In the genomic region with DNA sequence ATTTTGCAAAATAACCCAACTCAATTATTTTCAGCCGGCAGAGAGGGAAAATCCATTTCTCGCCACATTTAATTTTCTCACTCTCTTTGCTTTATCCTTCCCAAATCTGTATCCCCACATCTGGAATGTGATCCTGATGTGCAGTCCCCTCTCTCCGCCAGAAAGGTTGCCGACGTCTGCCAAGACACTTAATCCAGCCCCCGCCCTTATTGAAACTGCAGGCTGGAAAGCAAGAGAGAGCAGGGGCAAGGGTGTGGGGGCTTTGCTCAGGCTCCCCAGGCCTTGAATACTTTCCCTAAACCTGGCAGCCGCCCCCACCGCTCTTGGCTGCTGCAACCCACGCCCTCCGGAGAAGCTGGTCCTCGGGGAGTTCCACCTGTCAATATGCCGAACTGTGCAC, we compare ENCODE assay signal across 21 mouse cellular contexts.
A peak's percentile ranks its signal among the peaks of the same experiment; 100 is the strongest.
DNase-seq lines count a peak whose midpoint lies in the region; ATAC-seq and TF ChIP-seq lines count a peak whose summit lies in the region.
"Had no signal": no experiment of that assay in that cellular context is flagged by ENCODE, and none has a peak within 500 bp of the region (broad histone marks: within the 10 kb centered on the region; RNA-seq: fewer than 3 reads in every experiment).

No protein-coding gene starts in this region.

- peak overlapping the region; percentile 41; the same call in 1 of the 2 replicates for H3K9ac ChIP-seq in stomach, embryonic 16.5 days (ENCODE audit: low read length)
- no peak overlapping the region for H3K9ac ChIP-seq in stomach, postnatal 0 days (ENCODE audit: low read length)
- H3K9ac ChIP-seq in embryonic facial prominence, embryonic 14.5 days (ENCODE audit: low read depth, low read length) = no peak overlapping the region
- no peak overlapping the region for H3K9ac ChIP-seq in limb, embryonic 14.5 days (ENCODE audit: low read depth, low read length, severe bottlenecking)
- H3K9ac ChIP-seq: forebrain, embryonic 13.5 days; forebrain, postnatal 0 days; hindbrain, embryonic 13.5 days had no signal

- ATAC-seq in stomach, embryonic 16.5 days (ENCODE audit: insufficient read depth, low FRiP score) = no peak
- no peak for ATAC-seq in stomach, postnatal 0 days (ENCODE audit: low FRiP score, low TSS enrichment)
- 0 out of 2 replicates have a peak, but pooled peaks have one; percentile 22 for ATAC-seq in embryonic facial prominence, embryonic 14.5 days (ENCODE audit: low read depth)
- peak; percentile 73 for ATAC-seq in limb, embryonic 14.5 days (ENCODE audit: low FRiP score, low read depth)
- ATAC-seq in megakaryocyte, adult 5-6 weeks (ENCODE audit: poor library complexity, severe bottlenecking) = no peak
- ATAC-seq: CD4-positive, CD25-positive, alpha-beta regulatory T cell, adult 4 months; forebrain, embryonic 13.5 days; forebrain, postnatal 0 days; hindbrain, postnatal 0 days had no signal

- intact Hi-C loops in gastrocnemius, adult 2 months (cut with DNase I) = no loop called here

- no peak overlapping the region for H3K4me2 ChIP-seq in stomach, embryonic 16.5 days (ENCODE audit: low read depth, low read length)
- no peak overlapping the region for H3K4me2 ChIP-seq in stomach, postnatal 0 days (replicated peaks; ENCODE audit: low read depth)
- H3K4me2 ChIP-seq in embryonic facial prominence, embryonic 14.5 days (ENCODE audit: low read depth, low read length) = no peak overlapping the region
- no peak overlapping the region for H3K4me2 ChIP-seq in limb, embryonic 14.5 days (replicated peaks; ENCODE audit: low read depth, low read length, severe bottlenecking)
- H3K4me2 ChIP-seq: forebrain, embryonic 13.5 days; hindbrain, embryonic 13.5 days had no signal

- peak; percentile 32 for DNase-seq in gastrocnemius, adult 2 months
- no peak for DNase-seq in gastrocnemius, adult 18-20 months (ENCODE audit: low spot score)
- no peak for DNase-seq in stomach, postnatal 0 days (ENCODE audit: low spot score)
- DNase-seq in embryonic facial prominence, embryonic 14.5 days (ENCODE audit: low spot score) = peak; percentile 75
- peak; percentile 63 for DNase-seq in limb, embryonic 14.5 days (ENCODE audit: low spot score)
- DNase-seq in cerebellum, postnatal 36 days = no peak
- DNase-seq: adrenal gland, postnatal 10 days; B cell, adult 2 months; cerebellum, adult 11-12 months; cerebellum, adult 9-10 months; cerebellum, postnatal 25 days; forebrain, postnatal 0 days; heart, postnatal 10 days; heart, postnatal 4 days had no signal

- peak overlapping the region; percentile 0 for H3K4me3 ChIP-seq in gastrocnemius, adult 2 months
- H3K4me3 ChIP-seq in stomach, embryonic 16.5 days (replicated peaks; ENCODE audit: low read length) = no peak overlapping the region
- no peak overlapping the region for H3K4me3 ChIP-seq in stomach, postnatal 0 days (ENCODE audit: low read depth, low read length)
- no peak overlapping the region for H3K4me3 ChIP-seq in embryonic facial prominence, embryonic 14.5 days (ENCODE audit: low read depth, low read length)
- H3K4me3 ChIP-seq in limb, embryonic 14.5 days (replicated peaks; ENCODE audit: low read length) = no peak overlapping the region
- H3K4me3 ChIP-seq: forebrain, embryonic 13.5 days; heart, embryonic 10.5 days; hindbrain, embryonic 13.5 days had no signal

- H3K4me1 ChIP-seq in stomach, embryonic 16.5 days (ENCODE audit: control insufficient read depth, insufficient read depth, low read length) = peaks cover 6% of the 10 kb centered on the region
- no peaks in the 10 kb centered on the region for H3K4me1 ChIP-seq in stomach, postnatal 0 days (replicated peaks; ENCODE audit: control insufficient read depth, insufficient read depth)
- peaks cover 5% of the 10 kb centered on the region; the same call in 1 of the 2 replicates for H3K4me1 ChIP-seq in embryonic facial prominence, embryonic 14.5 days (ENCODE audit: control insufficient read depth, insufficient read depth, low read length)
- H3K4me1 ChIP-seq in limb, embryonic 14.5 days (ENCODE audit: control insufficient read depth, insufficient read depth, low read length) = peaks cover 12% of the 10 kb centered on the region

- H3K36me3 ChIP-seq in stomach, embryonic 16.5 days (ENCODE audit: control insufficient read depth, insufficient read depth, low read length) = no peaks in the 10 kb centered on the region
- H3K36me3 ChIP-seq in stomach, postnatal 0 days (ENCODE audit: control insufficient read depth, insufficient read depth, low read length) = no peaks in the 10 kb centered on the region
- H3K36me3 ChIP-seq in embryonic facial prominence, embryonic 14.5 days (ENCODE audit: control insufficient read depth, insufficient read depth, low read length) = no peaks in the 10 kb centered on the region
- no peaks in the 10 kb centered on the region for H3K36me3 ChIP-seq in limb, embryonic 14.5 days (ENCODE audit: control insufficient read depth, insufficient read depth, low read length)
- H3K36me3 ChIP-seq: heart, embryonic 10.5 days; hindbrain, embryonic 13.5 days had no signal

- TF ChIP-seq EP300 in stomach, postnatal 0 days (optimal IDR thresholded peaks at IDR 0.05) = no peak

- no peaks in the 10 kb centered on the region for H3K9me3 ChIP-seq in stomach, embryonic 16.5 days (replicated peaks; ENCODE audit: control insufficient read depth, low read length)
- H3K9me3 ChIP-seq in stomach, postnatal 0 days (ENCODE audit: control insufficient read depth, low read length) = no peaks in the 10 kb centered on the region
- H3K9me3 ChIP-seq in embryonic facial prominence, embryonic 14.5 days (ENCODE audit: control insufficient read depth, low read length) = no peaks in the 10 kb centered on the region
- no peaks in the 10 kb centered on the region for H3K9me3 ChIP-seq in limb, embryonic 14.5 days (ENCODE audit: control insufficient read depth, low read length)
- H3K9me3 ChIP-seq: forebrain, embryonic 13.5 days; heart, embryonic 10.5 days; hindbrain, embryonic 13.5 days had no signal

- TF ChIP-seq POLR2A in limb, embryonic 14.5 days (IDR thresholded peaks at IDR 0.05; ENCODE audit: borderline replicate concordance, extremely low read depth, insufficient read depth, insufficient read length) = no peak

- H3K27me3 ChIP-seq in stomach, embryonic 16.5 days (ENCODE audit: control insufficient read depth, insufficient read depth, low read length) = no peaks in the 10 kb centered on the region
- H3K27me3 ChIP-seq in stomach, postnatal 0 days (ENCODE audit: control insufficient read depth, insufficient read depth, low read length) = no peaks in the 10 kb centered on the region
- no peaks in the 10 kb centered on the region for H3K27me3 ChIP-seq in embryonic facial prominence, embryonic 14.5 days (replicated peaks; ENCODE audit: control insufficient read depth, insufficient read depth, low read length)
- no peaks in the 10 kb centered on the region for H3K27me3 ChIP-seq in limb, embryonic 14.5 days (ENCODE audit: control insufficient read depth, insufficient read depth, low read length)
- H3K27me3 ChIP-seq: forebrain, embryonic 13.5 days; hindbrain, embryonic 13.5 days had no signal

- no peak overlapping the region for H3K27ac ChIP-seq in gastrocnemius, adult 2 months
- H3K27ac ChIP-seq in stomach, embryonic 16.5 days (ENCODE audit: low read length) = no peak overlapping the region
- no peak overlapping the region for H3K27ac ChIP-seq in stomach, postnatal 0 days (replicated peaks)
- no peak overlapping the region for H3K27ac ChIP-seq in embryonic facial prominence, embryonic 14.5 days (replicated peaks; ENCODE audit: low read depth, low read length)
- no peak overlapping the region for H3K27ac ChIP-seq in limb, embryonic 14.5 days (replicated peaks; ENCODE audit: low read depth, low read length)
- H3K27ac ChIP-seq: forebrain, embryonic 13.5 days; heart, embryonic 10.5 days; hindbrain, embryonic 13.5 days; hindbrain, postnatal 0 days had no signal

- TF ChIP-seq CTCF in gastrocnemius, adult 2 months (IDR thresholded peaks at IDR 0.05) = no peak
- TF ChIP-seq CTCF in stomach, postnatal 0 days (IDR thresholded peaks at IDR 0.05; ENCODE audit: low read depth) = no peak

- 56% methylated on average over 12 of the region's 12 CpGs for WGBS in stomach, embryonic 16.5 days
- WGBS in stomach, postnatal 0 days = 59% methylated on average over 12 of the region's 12 CpGs
- WGBS in embryonic facial prominence, embryonic 14.5 days = 41% methylated on average over 12 of the region's 12 CpGs
- 48% methylated on average over 12 of the region's 12 CpGs for WGBS in limb, embryonic 14.5 days

Comparison
In these comparisons a context has a peak if more than half of its experiments do, and no peak if none do; other contexts are left out.
1. DNase-seq: peak in gastrocnemius, adult 2 months (single experiment), embryonic facial prominence, embryonic 14.5 days (single experiment) and limb, embryonic 14.5 days (single experiment); none in gastrocnemius, adult 18-20 months (single experiment), stomach, postnatal 0 days (single experiment) and cerebellum, postnatal 36 days (0 of 2).
2. ATAC-seq: peak in embryonic facial prominence, embryonic 14.5 days (single experiment) and limb, embryonic 14.5 days (single experiment); none in stomach, embryonic 16.5 days (single experiment), stomach, postnatal 0 days (single experiment) and megakaryocyte, adult 5-6 weeks (single experiment).